Mouse (Mus musculus): ENCODE results near the gene Tpx2. TPM values are rescaled to one million over a fixed set of nuclear protein-coding genes. Genes with fewer than 3 reads are reported as not detected.

The Tpx2 gene
- polyA plus RNA-seq, 1 experiment = 1.3 TPM

DNA sequence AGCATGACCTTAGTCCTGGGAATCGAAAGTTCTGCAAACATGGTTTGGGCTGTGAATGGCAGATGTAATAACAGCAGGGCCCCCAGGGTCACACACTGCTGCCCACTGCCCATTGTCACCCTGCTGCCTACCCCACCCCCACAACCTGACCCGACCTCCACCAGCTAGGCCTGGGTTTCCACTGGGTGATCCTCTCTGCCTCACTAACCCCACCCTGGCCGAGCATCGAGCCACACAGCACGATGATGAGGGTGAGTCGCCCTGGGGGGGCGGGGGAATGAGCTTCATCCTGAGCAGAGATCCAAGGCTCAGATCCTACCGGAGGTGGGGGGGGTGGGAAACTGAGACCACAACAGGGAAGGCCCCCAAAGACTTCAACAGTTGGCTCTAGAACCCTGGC, 76.4 kb downstream of the Tpx2 start:
- TF ChIP-seq POLR2A (IDR thresholded peaks at IDR 0.05; ENCODE audit: low read depth, low read length) (no peak), CTCF (IDR thresholded peaks at IDR 0.05; ENCODE audit: extremely low read depth, insufficient read length, insufficient replicate concordance, low read depth, low read length) (no peak)
- WGBS = 64% methylated on average over 8 of the region's 8 CpGs
- H3K27me3 ChIP-seq (ENCODE audit: control insufficient read depth, insufficient read depth, low read length) = no peaks in the 10 kb centered on the region

DNA sequence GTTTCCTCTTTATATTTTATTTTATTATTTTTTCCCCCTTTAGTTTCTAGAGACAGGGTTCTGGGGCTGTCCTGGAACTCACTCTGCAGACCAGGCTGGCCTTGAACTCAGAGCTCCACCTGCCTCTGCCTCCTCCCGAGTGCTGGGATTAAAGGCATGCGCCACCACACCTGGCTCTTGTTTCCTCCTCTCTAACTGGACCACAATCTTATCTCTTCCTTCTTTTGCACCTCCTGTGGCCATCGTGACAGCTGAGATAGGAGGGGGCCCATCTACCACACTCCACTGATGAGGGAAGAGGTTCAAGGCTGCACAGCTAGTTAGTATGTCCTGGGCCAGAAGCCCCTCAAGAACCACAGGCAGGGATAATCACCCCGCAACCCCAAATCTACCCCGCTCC, 76.8 kb downstream of the Tpx2 start:
- no peaks in the 10 kb centered on the region for H3K27me3 ChIP-seq (ENCODE audit: control insufficient read depth, insufficient read depth, low read length)
- 56% methylated on average over 5 of the region's 5 CpGs for WGBS
- no peak overlapping the region for H3K27ac ChIP-seq (ENCODE audit: insufficient read depth, low read depth, low read length)
- H3K4me3 ChIP-seq (ENCODE audit: low read depth, low read length) = no peak overlapping the region
- no peaks in the 10 kb centered on the region for H3K4me1 ChIP-seq (ENCODE audit: control insufficient read depth, insufficient read depth, insufficient read length, low read length)
- no peaks in the 10 kb centered on the region for H3K36me3 ChIP-seq (ENCODE audit: control insufficient read depth, insufficient read depth, low read length)
- TF ChIP-seq CTCF (IDR thresholded peaks at IDR 0.05; ENCODE audit: extremely low read depth, insufficient read length, insufficient replicate concordance, low read depth, low read length) = no peak
- no peak for TF ChIP-seq POLR2A (IDR thresholded peaks at IDR 0.05; ENCODE audit: low read depth, low read length)

More for the DNA sequence above, 76.4 kb downstream of the Tpx2 start:
- Histone ChIP-seq H3K27ac (ENCODE audit: insufficient read depth, low read depth, low read length) (no peak overlapping the region), H3K36me3 (ENCODE audit: control insufficient read depth, insufficient read depth, low read length) (no peaks in the 10 kb centered on the region), H3K4me3 (ENCODE audit: low read depth, low read length) (no peak overlapping the region), H3K4me1 (ENCODE audit: control insufficient read depth, insufficient read depth, insufficient read length, low read length) (no peaks in the 10 kb centered on the region)

DNA sequence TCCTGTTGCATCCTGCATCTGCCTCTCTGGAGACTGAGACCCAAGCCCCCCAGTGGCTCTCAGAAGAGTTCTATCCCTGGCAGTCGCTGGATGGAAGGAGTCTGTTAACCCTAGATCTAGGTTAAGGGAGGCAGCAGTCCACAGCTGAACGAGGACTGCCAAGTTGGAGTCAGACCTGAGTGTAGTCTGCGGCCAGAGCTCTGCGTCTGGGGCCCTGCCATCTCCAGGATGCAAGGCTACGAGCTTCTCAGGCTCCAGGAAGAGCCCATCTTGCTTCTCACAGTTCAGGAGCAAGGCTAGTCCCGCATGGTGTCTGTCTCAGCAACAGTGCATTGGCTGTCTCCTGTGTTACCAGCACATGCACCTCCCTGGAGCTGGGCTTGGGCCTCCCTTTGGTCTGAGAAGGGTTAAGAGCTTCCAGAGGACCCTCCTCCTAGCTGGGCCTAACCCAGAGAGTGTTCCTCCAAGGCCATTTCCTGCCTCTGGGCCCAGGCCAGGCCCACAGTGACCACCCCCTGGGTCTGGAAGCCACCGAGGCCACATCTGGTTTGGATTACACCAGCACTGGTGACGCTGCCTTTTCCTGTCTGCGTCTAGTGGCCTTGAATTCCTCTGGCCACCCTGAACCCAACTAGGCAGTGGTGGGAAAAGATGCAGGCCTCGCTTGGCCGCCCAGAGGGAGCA, 77.6 kb downstream of the Tpx2 start:
- Histone ChIP-seq H3K4me3 (ENCODE audit: low read depth, low read length) (no peak overlapping the region), H3K4me1 (ENCODE audit: control insufficient read depth, insufficient read depth, insufficient read length, low read length) (no peaks in the 10 kb centered on the region), H3K27ac (ENCODE audit: insufficient read depth, low read depth, low read length) (no peak overlapping the region), H3K36me3 (ENCODE audit: control insufficient read depth, insufficient read depth, low read length) (no peaks in the 10 kb centered on the region), H3K27me3 (ENCODE audit: control insufficient read depth, insufficient read depth, low read length) (no peaks in the 10 kb centered on the region)
- no peak for TF ChIP-seq CTCF (IDR thresholded peaks at IDR 0.05; ENCODE audit: extremely low read depth, insufficient read length, insufficient replicate concordance, low read depth, low read length)
- 59% methylated on average over 11 of the region's 11 CpGs for WGBS

- TF ChIP-seq CTCF (IDR thresholded peaks at IDR 0.05; ENCODE audit: extremely low read depth, insufficient read length, insufficient replicate concordance, low read depth, low read length) = no peak
- no peak for TF ChIP-seq POLR2A (IDR thresholded peaks at IDR 0.05; ENCODE audit: low read depth, low read length)
- Histone ChIP-seq H3K27me3 (ENCODE audit: control insufficient read depth, insufficient read depth, low read length) (no peaks in the 10 kb centered on the region), H3K36me3 (ENCODE audit: control insufficient read depth, insufficient read depth, low read length) (no peaks in the 10 kb centered on the region), H3K27ac (ENCODE audit: insufficient read depth, low read depth, low read length) (no peak overlapping the region), H3K4me1 (ENCODE audit: control insufficient read depth, insufficient read depth, insufficient read length, low read length) (no peaks in the 10 kb centered on the region), H3K4me3 (ENCODE audit: low read depth, low read length) (no peak overlapping the region)
- 67% methylated on average over 9 of the region's 9 CpGs for WGBS
Observed at GRCm38 (mm10) chr2:152926896-152927295, 79.1 kb downstream of the Tpx2 start.

DNA sequence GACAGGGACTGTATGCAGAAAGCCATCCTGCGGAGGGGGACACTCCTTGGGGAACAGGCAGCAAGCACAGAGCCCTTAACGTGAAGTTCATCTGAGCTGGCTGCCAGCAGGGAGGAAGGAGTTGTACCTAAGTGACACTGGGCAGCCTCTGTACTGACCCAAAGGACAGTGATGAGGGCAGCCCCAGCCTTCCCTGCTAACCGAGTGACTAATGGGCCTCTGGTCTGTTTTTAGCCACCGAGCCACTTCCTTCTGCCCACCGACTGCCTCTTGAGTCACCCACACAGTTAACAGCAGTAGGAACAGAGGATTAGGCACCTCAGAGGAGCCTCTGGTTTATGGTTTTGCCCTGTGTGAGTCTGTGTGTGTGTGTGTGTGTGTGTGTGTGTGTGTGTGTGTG, 79.6 kb downstream of the Tpx2 start:
- Histone ChIP-seq H3K36me3 (ENCODE audit: control insufficient read depth, insufficient read depth, low read length) (no peaks in the 10 kb centered on the region), H3K4me1 (ENCODE audit: control insufficient read depth, insufficient read depth, insufficient read length, low read length) (no peaks in the 10 kb centered on the region), H3K4me3 (ENCODE audit: low read depth, low read length) (no peak overlapping the region), H3K27ac (ENCODE audit: insufficient read depth, low read depth, low read length) (no peak overlapping the region), H3K27me3 (ENCODE audit: control insufficient read depth, insufficient read depth, low read length) (no peaks in the 10 kb centered on the region)
- TF ChIP-seq CTCF (IDR thresholded peaks at IDR 0.05; ENCODE audit: extremely low read depth, insufficient read length, insufficient replicate concordance, low read depth, low read length) = no peak
- no peak for TF ChIP-seq POLR2A (IDR thresholded peaks at IDR 0.05; ENCODE audit: low read depth, low read length)
- WGBS = 51% methylated on average over 5 of the region's 5 CpGs

DNA sequence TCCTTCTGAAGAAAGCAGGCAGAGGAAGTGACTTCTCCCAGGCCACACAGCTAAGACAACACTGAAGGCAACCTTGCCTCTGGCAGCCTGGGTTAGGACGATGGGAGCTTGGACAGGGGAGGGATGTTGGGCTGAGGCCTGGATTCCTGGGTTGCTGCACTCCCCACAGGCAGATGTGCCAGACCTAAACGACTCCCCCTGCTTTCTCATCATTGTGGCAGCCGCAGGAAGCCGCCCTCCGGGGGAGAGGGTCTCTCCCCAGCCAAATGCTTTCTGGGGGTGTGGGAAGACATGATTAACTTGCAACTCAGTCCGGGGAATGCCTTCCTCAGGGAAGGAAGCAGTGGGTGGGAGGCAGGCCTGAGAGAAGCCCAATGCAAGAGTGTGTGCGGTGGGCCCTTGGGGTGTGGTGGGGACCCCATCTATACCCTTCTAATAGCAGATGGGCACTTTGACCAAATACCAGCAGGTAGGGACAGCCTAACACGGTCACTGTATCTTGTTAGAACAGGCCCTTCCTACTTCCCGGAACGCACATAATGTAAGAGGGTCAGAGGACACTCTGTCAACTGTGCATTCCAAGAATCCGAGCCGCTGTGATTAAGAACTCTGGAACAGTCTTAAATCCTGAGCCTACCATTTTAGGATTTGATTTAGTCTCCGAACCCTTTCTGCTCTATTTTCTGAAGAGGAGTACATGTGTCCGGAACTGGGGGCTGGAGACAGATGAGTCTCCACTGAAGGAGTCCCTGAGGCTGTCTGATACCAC, 80.6 kb downstream of the Tpx2 start:
- no peaks in the 10 kb centered on the region for H3K27me3 ChIP-seq (ENCODE audit: control insufficient read depth, insufficient read depth, low read length)

DNA sequence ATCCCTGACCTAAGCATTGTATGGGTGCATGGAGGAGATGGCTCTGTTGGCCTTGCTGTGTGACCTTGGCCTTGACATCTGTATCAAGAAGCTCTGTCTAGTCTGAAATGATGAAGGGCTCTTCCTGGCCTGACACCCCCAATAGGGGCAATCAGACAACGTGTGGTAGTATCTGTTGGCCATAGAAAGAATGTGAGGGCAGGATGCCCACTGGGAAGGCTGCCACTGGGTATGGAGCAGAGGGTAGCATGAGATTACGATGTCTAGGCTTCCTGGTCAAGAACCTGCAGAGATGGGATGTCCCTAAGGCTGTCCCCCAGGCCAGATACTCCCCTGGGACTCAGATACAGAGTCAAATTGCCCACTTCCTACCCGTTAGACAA, 81.2 kb downstream of the Tpx2 start:
- WGBS = 54% methylated on average over 3 of the region's 3 CpGs
- no peak overlapping the region for H3K27ac ChIP-seq (ENCODE audit: insufficient read depth, low read depth, low read length)
- H3K36me3 ChIP-seq (ENCODE audit: control insufficient read depth, insufficient read depth, low read length) = no peaks in the 10 kb centered on the region
- TF ChIP-seq POLR2A (IDR thresholded peaks at IDR 0.05; ENCODE audit: low read depth, low read length) = no peak
- no peak for TF ChIP-seq CTCF (IDR thresholded peaks at IDR 0.05; ENCODE audit: extremely low read depth, insufficient read length, insufficient replicate concordance, low read depth, low read length)
- H3K27me3 ChIP-seq (ENCODE audit: control insufficient read depth, insufficient read depth, low read length) = no peaks in the 10 kb centered on the region
- H3K4me1 ChIP-seq (ENCODE audit: control insufficient read depth, insufficient read depth, insufficient read length, low read length) = no peaks in the 10 kb centered on the region
- H3K4me3 ChIP-seq (ENCODE audit: low read depth, low read length) = no peak overlapping the region

More for the DNA sequence above, 80.6 kb downstream of the Tpx2 start:
- Histone ChIP-seq H3K4me1 (ENCODE audit: control insufficient read depth, insufficient read depth, insufficient read length, low read length) (no peaks in the 10 kb centered on the region), H3K36me3 (ENCODE audit: control insufficient read depth, insufficient read depth, low read length) (no peaks in the 10 kb centered on the region), H3K27ac (ENCODE audit: insufficient read depth, low read depth, low read length) (no peak overlapping the region), H3K4me3 (ENCODE audit: low read depth, low read length) (no peak overlapping the region)
- 65% methylated on average over 14 of the region's 14 CpGs for WGBS
- TF ChIP-seq POLR2A (IDR thresholded peaks at IDR 0.05; ENCODE audit: low read depth, low read length) (no peak), CTCF (IDR thresholded peaks at IDR 0.05; ENCODE audit: extremely low read depth, insufficient read length, insufficient replicate concordance, low read depth, low read length) (no peak)
